Mouse (Mus musculus): ENCODE results near the gene Eepd1. TPM values are rescaled to one million over a fixed set of nuclear protein-coding genes. Genes with fewer than 3 reads are reported as not detected.

The Eepd1 gene
- polyA plus RNA-seq, 1 experiment from 2014 or later = 5.1 TPM

DNA sequence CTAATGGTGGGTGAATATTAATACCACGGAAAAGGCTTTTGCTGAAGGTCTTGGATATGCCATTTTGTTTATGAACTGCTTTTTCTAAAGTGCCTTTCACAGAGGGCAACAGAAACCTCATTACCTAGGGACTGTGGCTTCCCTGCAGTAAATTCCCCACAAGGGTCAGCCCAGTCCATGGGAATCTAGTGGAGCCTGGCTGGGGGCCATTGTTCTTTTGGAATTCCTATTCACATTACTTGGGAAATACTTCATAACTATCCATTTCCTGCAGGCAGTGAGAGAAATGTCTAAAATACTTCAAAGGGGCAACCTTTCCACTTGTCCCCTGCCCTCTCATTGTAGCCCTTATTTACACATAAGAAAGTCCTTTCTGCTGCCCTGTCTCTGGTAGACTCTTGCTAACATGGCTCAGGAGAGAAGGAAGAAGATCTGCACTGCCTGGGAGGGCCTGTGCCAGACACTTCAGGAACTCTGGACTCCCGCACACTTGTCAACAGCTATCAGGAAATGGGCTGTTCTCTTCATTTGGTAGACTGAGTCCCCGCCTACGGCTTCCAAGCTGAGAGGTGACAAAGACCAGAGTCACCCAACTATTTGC is 111.1 kb downstream of the Eepd1 start:
- peak; percentile 78 for ATAC-seq
- Histone ChIP-seq H3K4me2 (replicated peaks) (no peak overlapping the region), H3K4me1 (replicated peaks) (0 out of 2 replicates have a peak, but pooled peaks cover 5% of the 10 kb centered on the region), H3K9me3 (no peaks in the 10 kb centered on the region), H3K27ac (no peak overlapping the region), H3K9ac (replicated peaks) (no peak overlapping the region), H3K27me3 (no peaks in the 10 kb centered on the region), H3K36me3 (no peaks in the 10 kb centered on the region), H3K4me3 (replicated peaks) (no peak overlapping the region)
- 64% methylated on average over 4 of the region's 4 CpGs for WGBS

- no peaks in the 10 kb centered on the region for H3K9me3 ChIP-seq
- H3K36me3 ChIP-seq = no peaks in the 10 kb centered on the region
- H3K27me3 ChIP-seq = no peaks in the 10 kb centered on the region
- 81% methylated on average over 2 of the region's 2 CpGs for WGBS
- H3K27ac ChIP-seq = no peak overlapping the region
- no peak for ATAC-seq
- no peak overlapping the region for H3K4me2 ChIP-seq (replicated peaks)
- H3K4me3 ChIP-seq (replicated peaks) = no peak overlapping the region
- no peak overlapping the region for H3K9ac ChIP-seq (replicated peaks)
- peaks cover 4% of the 10 kb centered on the region; the same call in 1 of the 2 replicates for H3K4me1 ChIP-seq (replicated peaks)
These were observed 143.4 kb downstream of the Eepd1 start for GRCm38 (mm10) chr9:25624744-25625143.

- no peaks in the 10 kb centered on the region for H3K9me3 ChIP-seq
- no peak overlapping the region for H3K9ac ChIP-seq (replicated peaks)
- no peak overlapping the region for H3K4me2 ChIP-seq (replicated peaks)
- no peak overlapping the region for H3K4me3 ChIP-seq (replicated peaks)
- peaks cover 4% of the 10 kb centered on the region; the same call in 1 of the 2 replicates for H3K4me1 ChIP-seq (replicated peaks)
- H3K27ac ChIP-seq = no peak overlapping the region
- no peaks in the 10 kb centered on the region for H3K36me3 ChIP-seq
- 59% methylated on average over 5 of the region's 5 CpGs for WGBS
- peak; percentile 40; the same call in 1 of the 2 replicates for ATAC-seq
- no peaks in the 10 kb centered on the region for H3K27me3 ChIP-seq
These were observed 148.3 kb downstream of the Eepd1 start for GRCm38 (mm10) chr9:25629531-25630099.

Other genes with a start within 250 kb of the Eepd1 start
- 256 and 277 TPM in 2 replicates for gene Sept7, start 229.1 kb upstream of the Eepd1 start, polyA plus RNA-seq (2015; fragmentation: Nextera tagmentation; extraction: Ambion mirVana)

All from midbrain, embryonic 13.5 days (tissue).